Mouse (Mus musculus): ENCODE results near the gene Dclk2. TPM values are rescaled to one million over a fixed set of nuclear protein-coding genes. Genes with fewer than 3 reads are reported as not detected.
A peak's percentile ranks its signal among the peaks of the same experiment; 100 is the strongest.

Dclk2 gene
- polyA plus RNA-seq, 1 experiment from 2014 or later, result 53.6 TPM

- DNase-seq (ENCODE audit: low spot score) (no peak), ATAC-seq (no peak)
- H3K9ac ChIP-seq (ENCODE audit: low read length), result no peak overlapping the region
- 63% methylated on average over 2 of the region's 2 CpGs for WGBS
- H3K4me2 ChIP-seq (ENCODE audit: low read length), result no peak overlapping the region
- peaks cover 42% of the 10 kb centered on the region for H3K4me1 ChIP-seq (ENCODE audit: control insufficient read depth, insufficient read depth, low read length)
- H3K4me3 ChIP-seq (ENCODE audit: low read depth, low read length), result no peak overlapping the region
- no peak overlapping the region for H3K27ac ChIP-seq (ENCODE audit: low read depth, low read length)
- no peaks in the 10 kb centered on the region for H3K9me3 ChIP-seq (replicated peaks; ENCODE audit: control insufficient read depth, low read length)
- H3K27me3 ChIP-seq (replicated peaks; ENCODE audit: control insufficient read depth, insufficient read depth, low read length), result no peaks in the 10 kb centered on the region
- H3K36me3 ChIP-seq (ENCODE audit: control insufficient read depth, insufficient read depth, low read length), result no peaks in the 10 kb centered on the region
These were observed 73.1 kb downstream of the Dclk2 start for GRCm38 (mm10) chr3:86847536-86847935.

DNA sequence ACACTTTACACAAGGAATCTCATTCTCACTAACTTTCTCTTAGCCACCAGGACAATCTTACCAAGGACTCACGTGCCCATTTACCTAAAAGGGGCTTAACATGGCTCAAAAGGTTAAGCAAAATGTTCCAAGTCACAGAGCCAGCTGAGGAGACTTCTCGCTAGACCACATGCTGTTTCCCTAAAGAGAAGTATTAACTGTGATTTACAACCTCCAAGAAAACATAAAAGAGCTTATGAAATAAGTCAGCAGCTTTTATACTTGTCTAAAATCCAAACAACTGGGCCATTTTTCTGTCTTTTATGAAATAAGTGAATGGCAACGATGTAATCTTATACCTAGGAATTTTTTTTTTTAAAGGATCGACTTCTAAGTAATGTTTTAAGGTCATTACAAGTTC lies 74.6 kb downstream of the Dclk2 start:
- Histone ChIP-seq H3K9me3 (replicated peaks; ENCODE audit: control insufficient read depth, low read length) (no peaks in the 10 kb centered on the region), H3K9ac (ENCODE audit: low read length) (no peak overlapping the region), H3K27ac (ENCODE audit: low read depth, low read length) (peak overlapping the region; percentile 87), H3K36me3 (ENCODE audit: control insufficient read depth, insufficient read depth, low read length) (no peaks in the 10 kb centered on the region), H3K4me1 (ENCODE audit: control insufficient read depth, insufficient read depth, low read length) (peaks cover 39% of the 10 kb centered on the region), H3K4me3 (ENCODE audit: low read depth, low read length) (no peak overlapping the region), H3K27me3 (replicated peaks; ENCODE audit: control insufficient read depth, insufficient read depth, low read length) (no peaks in the 10 kb centered on the region), H3K4me2 (ENCODE audit: low read length) (no peak overlapping the region)
- ATAC-seq (no peak), DNase-seq (ENCODE audit: low spot score) (no peak)
- WGBS, result 13% methylated on average over 4 of the region's 4 CpGs

GRCm38 (mm10) chr3:86845578-86845977 lies 75.1 kb downstream of the Dclk2 start:
- Histone ChIP-seq H3K9ac (ENCODE audit: low read length) (no peak overlapping the region), H3K4me3 (ENCODE audit: low read depth, low read length) (no peak overlapping the region), H3K4me2 (ENCODE audit: low read length) (peak overlapping the region; percentile 50), H3K27ac (ENCODE audit: low read depth, low read length) (peak overlapping the region; percentile 87), H3K4me1 (ENCODE audit: control insufficient read depth, insufficient read depth, low read length) (peaks cover 35% of the 10 kb centered on the region), H3K36me3 (ENCODE audit: control insufficient read depth, insufficient read depth, low read length) (no peaks in the 10 kb centered on the region), H3K9me3 (replicated peaks; ENCODE audit: control insufficient read depth, low read length) (no peaks in the 10 kb centered on the region), H3K27me3 (replicated peaks; ENCODE audit: control insufficient read depth, insufficient read depth, low read length) (no peaks in the 10 kb centered on the region)
- DNase-seq (ENCODE audit: low spot score), result peak; percentile 51
- peak; percentile 57 for ATAC-seq
- WGBS, result 60% methylated on average over 1 of the region's 1 CpGs

DNA sequence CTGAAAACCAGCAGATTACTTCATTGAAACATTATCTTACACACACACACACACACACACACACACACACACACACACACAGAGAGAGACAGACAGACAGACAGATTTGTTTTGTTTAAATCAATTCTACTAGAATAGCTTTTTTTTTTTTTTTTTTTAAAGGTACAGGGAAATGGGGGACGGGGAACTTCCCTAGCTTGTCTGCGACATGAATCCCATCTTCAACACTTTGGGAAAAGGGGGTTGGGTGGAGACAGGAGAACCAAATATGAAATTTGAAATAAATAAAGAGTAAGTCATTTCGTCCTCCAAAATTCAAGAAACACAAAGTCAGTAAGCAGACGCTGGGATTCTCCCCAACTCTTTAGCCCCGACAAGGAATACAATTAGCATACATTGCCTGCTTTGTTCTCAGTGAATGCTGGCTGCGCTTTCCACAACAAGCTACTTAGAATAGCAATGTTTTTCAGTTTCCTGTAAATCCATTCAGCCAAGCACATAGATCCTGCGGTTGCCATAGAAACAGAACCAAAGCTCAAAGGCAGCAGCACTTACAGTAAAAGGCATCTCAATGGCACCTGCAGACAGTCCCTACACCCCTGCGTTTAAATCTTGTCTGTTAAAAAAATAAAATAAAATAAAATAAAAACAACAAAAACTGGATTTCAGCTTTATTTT lies 75.7 kb downstream of the Dclk2 start:
- H3K36me3 ChIP-seq (ENCODE audit: control insufficient read depth, insufficient read depth, low read length), result no peaks in the 10 kb centered on the region
- peak overlapping the region; percentile 87 for H3K27ac ChIP-seq (ENCODE audit: low read depth, low read length)
- WGBS, result under 1% methylated on average over 8 of the region's 8 CpGs
- DNase-seq (ENCODE audit: low spot score) (peak; percentile 95), ATAC-seq (peak; percentile 90)
- H3K4me3 ChIP-seq (ENCODE audit: low read depth, low read length), result peak overlapping the region; percentile 10; the same call in 1 of the 2 replicates
- no peaks in the 10 kb centered on the region for H3K27me3 ChIP-seq (replicated peaks; ENCODE audit: control insufficient read depth, insufficient read depth, low read length)
- H3K4me1 ChIP-seq (ENCODE audit: control insufficient read depth, insufficient read depth, low read length), result peaks cover 29% of the 10 kb centered on the region
- H3K9me3 ChIP-seq (replicated peaks; ENCODE audit: control insufficient read depth, low read length), result no peaks in the 10 kb centered on the region
- H3K9ac ChIP-seq (ENCODE audit: low read length), result peak overlapping the region; percentile 49
- peak overlapping the region; percentile 50 for H3K4me2 ChIP-seq (ENCODE audit: low read length)

DNA sequence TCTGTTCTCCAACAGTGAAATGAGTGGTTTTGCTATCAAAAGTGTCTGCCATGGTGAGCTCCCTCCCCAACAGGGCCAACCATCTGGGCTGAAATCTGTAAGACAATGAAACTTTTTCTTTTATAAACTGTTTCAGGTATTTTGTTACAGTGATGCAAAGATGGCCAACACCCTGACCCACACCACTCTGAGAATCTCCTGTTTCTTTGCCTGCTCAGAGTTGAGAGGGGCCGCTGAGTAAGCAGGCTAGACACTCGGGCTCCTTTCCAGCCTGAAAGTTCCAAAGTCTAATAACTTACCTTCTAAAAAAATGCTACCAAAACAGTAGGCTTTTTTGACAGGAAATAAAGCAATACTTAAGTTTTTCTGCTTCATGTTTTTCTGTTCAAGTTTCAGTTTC lies 78.2 kb downstream of the Dclk2 start:
- no peak overlapping the region for H3K27ac ChIP-seq (ENCODE audit: low read depth, low read length)
- H3K4me1 ChIP-seq (ENCODE audit: control insufficient read depth, insufficient read depth, low read length), result peaks cover 29% of the 10 kb centered on the region
- H3K27me3 ChIP-seq (replicated peaks; ENCODE audit: control insufficient read depth, insufficient read depth, low read length), result no peaks in the 10 kb centered on the region
- H3K9ac ChIP-seq (ENCODE audit: low read length), result no peak overlapping the region
- H3K36me3 ChIP-seq (ENCODE audit: control insufficient read depth, insufficient read depth, low read length), result no peaks in the 10 kb centered on the region
- ATAC-seq (no peak), DNase-seq (ENCODE audit: low spot score) (no peak)
- WGBS, result 91% methylated on average over 2 of the region's 2 CpGs
- no peaks in the 10 kb centered on the region for H3K9me3 ChIP-seq (replicated peaks; ENCODE audit: control insufficient read depth, low read length)
- H3K4me3 ChIP-seq (ENCODE audit: low read depth, low read length), result no peak overlapping the region
- no peak overlapping the region for H3K4me2 ChIP-seq (ENCODE audit: low read length)

DNA sequence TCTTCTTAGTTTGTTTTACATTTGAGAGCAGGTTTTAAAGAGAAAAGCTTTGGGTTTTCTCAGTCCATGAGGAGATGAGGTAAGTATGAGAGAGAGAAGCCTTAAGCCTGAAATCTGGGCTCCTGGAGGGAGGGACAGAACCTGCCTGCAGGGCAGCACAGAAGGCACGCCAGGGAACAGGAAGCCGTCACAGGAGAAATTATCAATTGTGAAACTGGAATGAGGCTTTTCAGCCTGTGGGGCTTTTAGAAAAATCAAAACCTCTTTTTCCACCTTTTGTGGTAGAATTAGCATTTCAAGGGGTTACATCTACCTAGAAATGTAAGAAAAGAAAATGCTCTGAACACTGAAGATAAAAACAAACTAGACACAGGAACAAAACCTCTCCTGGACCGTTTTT lies 81.0 kb downstream of the Dclk2 start:
- Histone ChIP-seq H3K27me3 (replicated peaks; ENCODE audit: control insufficient read depth, insufficient read depth, low read length) (no peaks in the 10 kb centered on the region), H3K4me1 (ENCODE audit: control insufficient read depth, insufficient read depth, low read length) (peaks cover 17% of the 10 kb centered on the region), H3K4me2 (ENCODE audit: low read length) (no peak overlapping the region), H3K9me3 (replicated peaks; ENCODE audit: control insufficient read depth, low read length) (no peaks in the 10 kb centered on the region), H3K4me3 (ENCODE audit: low read depth, low read length) (no peak overlapping the region), H3K36me3 (ENCODE audit: control insufficient read depth, insufficient read depth, low read length) (no peaks in the 10 kb centered on the region), H3K9ac (ENCODE audit: low read length) (no peak overlapping the region), H3K27ac (ENCODE audit: low read depth, low read length) (peak overlapping the region; percentile 67)
- DNase-seq (ENCODE audit: low spot score), result no peak
- 16% methylated on average over 3 of the region's 3 CpGs for WGBS
- ATAC-seq, result no peak

DNA sequence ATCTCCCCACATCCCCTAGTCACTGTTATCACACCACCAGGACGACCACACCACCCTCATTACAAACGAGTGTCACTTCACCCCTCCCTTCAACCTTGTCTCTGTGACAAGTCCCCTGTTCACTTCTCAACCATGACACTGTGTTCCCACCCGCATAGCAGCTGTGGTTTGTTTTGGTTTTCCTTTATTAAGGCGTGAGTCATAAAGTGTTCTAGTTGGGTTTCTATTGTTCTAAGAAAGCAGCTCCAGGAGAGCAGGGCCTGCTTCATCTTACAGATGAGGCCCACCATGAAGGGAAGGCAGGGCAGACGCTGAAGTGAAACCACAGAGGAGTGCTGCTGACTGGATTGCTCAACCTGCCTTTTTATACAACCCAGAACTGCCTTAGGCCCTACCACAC lies 83.3 kb downstream of the Dclk2 start:
- peaks cover 26% of the 10 kb centered on the region for H3K4me1 ChIP-seq (ENCODE audit: control insufficient read depth, insufficient read depth, low read length)
- 62% methylated on average over 5 of the region's 5 CpGs for WGBS
- no peak overlapping the region for H3K9ac ChIP-seq (ENCODE audit: low read length)
- H3K4me3 ChIP-seq (ENCODE audit: low read depth, low read length), result no peak overlapping the region
- H3K27me3 ChIP-seq (replicated peaks; ENCODE audit: control insufficient read depth, insufficient read depth, low read length), result no peaks in the 10 kb centered on the region
- H3K27ac ChIP-seq (ENCODE audit: low read depth, low read length), result no peak overlapping the region
- no peak overlapping the region for H3K4me2 ChIP-seq (ENCODE audit: low read length)
- ATAC-seq, result no peak
- no peak for DNase-seq (ENCODE audit: low spot score)
- no peaks in the 10 kb centered on the region for H3K36me3 ChIP-seq (ENCODE audit: control insufficient read depth, insufficient read depth, low read length)
- no peaks in the 10 kb centered on the region for H3K9me3 ChIP-seq (replicated peaks; ENCODE audit: control insufficient read depth, low read length)

DNA sequence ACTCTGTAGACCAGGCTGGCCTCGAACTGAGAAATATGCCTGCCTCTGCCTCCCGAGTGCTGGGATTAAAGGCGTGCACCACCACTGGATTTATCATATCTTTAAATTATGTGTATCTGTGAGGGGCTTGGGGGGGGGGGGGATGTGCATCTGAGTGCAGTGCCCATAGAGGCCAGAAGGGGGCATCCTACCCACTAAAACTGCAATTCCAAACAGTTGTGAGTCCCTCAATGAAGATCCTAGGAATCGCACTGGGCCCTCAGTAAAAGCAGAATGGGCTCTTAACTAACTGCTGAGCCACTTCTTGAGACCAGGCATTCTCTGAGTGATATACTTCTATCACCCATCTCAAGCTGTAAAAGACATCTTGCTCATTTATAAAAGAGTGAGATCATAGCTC lies 85.5 kb downstream of the Dclk2 start:
- no peaks in the 10 kb centered on the region for H3K9me3 ChIP-seq (replicated peaks; ENCODE audit: control insufficient read depth, low read length)
- WGBS, result 92% methylated on average over 4 of the region's 4 CpGs
- H3K4me2 ChIP-seq (ENCODE audit: low read length), result no peak overlapping the region
- no peaks in the 10 kb centered on the region for H3K27me3 ChIP-seq (replicated peaks; ENCODE audit: control insufficient read depth, insufficient read depth, low read length)
- no peak overlapping the region for H3K9ac ChIP-seq (ENCODE audit: low read length)
- ATAC-seq (no peak), DNase-seq (ENCODE audit: low spot score) (no peak)
- H3K4me1 ChIP-seq (ENCODE audit: control insufficient read depth, insufficient read depth, low read length), result peaks cover 34% of the 10 kb centered on the region
- H3K4me3 ChIP-seq (ENCODE audit: low read depth, low read length), result no peak overlapping the region
- H3K36me3 ChIP-seq (ENCODE audit: control insufficient read depth, insufficient read depth, low read length), result peaks cover 15% of the 10 kb centered on the region; the same call in 1 of the 2 replicates
- no peak overlapping the region for H3K27ac ChIP-seq (ENCODE audit: low read depth, low read length)

- Histone ChIP-seq H3K9me3 (replicated peaks; ENCODE audit: control insufficient read depth, low read length) (no peaks in the 10 kb centered on the region), H3K4me2 (ENCODE audit: low read length) (no peak overlapping the region), H3K4me1 (ENCODE audit: control insufficient read depth, insufficient read depth, low read length) (peaks cover 28% of the 10 kb centered on the region), H3K27me3 (replicated peaks; ENCODE audit: control insufficient read depth, insufficient read depth, low read length) (no peaks in the 10 kb centered on the region), H3K4me3 (ENCODE audit: low read depth, low read length) (no peak overlapping the region), H3K36me3 (ENCODE audit: control insufficient read depth, insufficient read depth, low read length) (peaks cover 15% of the 10 kb centered on the region; the same call in 1 of the 2 replicates), H3K27ac (ENCODE audit: low read depth, low read length) (peak overlapping the region; percentile 50; the same call in 1 of the 2 replicates), H3K9ac (ENCODE audit: low read length) (0 out of 2 replicates have a peak overlapping the region, but pooled peaks have one; percentile 13)
- ATAC-seq, result no peak
- no peak for DNase-seq (ENCODE audit: low spot score)
- WGBS, result 50% methylated on average over 7 of the region's 7 CpGs
These were observed 86.3 kb downstream of the Dclk2 start for GRCm38 (mm10) chr3:86834341-86834740.

Data from forebrain, embryonic 14.5 days (tissue).